Mouse (Mus musculus): ENCODE measurements around the gene Olfr167. TPM values are rescaled to one million over a fixed set of nuclear protein-coding genes. Genes with fewer than 3 reads are reported as not detected.

The Olfr167 gene
- total RNA-seq (2023), result not detected

DNA sequence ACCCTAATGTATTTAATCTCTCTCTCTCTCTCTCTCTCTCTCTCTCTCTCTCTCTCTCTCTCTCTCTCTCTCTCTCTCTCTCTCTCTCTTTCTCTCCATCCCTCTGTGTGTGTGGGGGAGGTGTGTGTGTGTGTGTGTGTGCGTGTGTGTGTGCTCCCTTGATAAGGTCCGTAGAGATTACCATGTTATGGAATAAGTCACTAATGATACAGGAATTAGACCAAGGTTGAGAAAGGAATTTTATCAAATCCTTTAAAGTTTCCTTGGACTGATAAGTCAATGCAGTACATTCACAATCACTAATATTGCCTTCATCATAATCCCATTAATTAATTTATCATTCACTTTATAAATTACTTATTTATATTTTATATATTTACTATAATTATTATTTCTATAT lies at the start of gene Olfr167:
Olfr167 (minus strand) TSS at position 101 of the 400 bp plus-strand sequence.

DNA sequence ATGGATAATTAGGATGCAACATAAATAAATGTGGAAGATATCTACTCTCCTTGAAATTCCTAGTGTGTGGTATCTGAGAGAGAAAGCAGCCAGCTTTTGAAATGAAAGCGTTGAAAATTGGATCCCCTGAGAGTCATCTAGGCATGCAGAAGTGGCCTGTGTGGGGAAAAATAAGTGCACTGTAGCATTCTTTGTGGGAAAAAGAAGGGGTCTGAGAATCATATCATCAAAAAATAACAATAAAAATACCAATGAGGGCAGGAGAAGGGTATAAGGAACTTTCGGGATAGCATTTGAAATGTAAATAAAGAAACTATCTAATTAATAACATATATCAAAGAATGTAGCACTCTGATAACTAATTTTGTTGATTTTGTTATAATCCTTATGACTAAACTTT lies 49.6 kb upstream of the Olfr167 start, which contains the start of gene Olfr169:
Olfr169 (minus strand) TSS at position 101 of the 400 bp plus-strand sequence.

DNA sequence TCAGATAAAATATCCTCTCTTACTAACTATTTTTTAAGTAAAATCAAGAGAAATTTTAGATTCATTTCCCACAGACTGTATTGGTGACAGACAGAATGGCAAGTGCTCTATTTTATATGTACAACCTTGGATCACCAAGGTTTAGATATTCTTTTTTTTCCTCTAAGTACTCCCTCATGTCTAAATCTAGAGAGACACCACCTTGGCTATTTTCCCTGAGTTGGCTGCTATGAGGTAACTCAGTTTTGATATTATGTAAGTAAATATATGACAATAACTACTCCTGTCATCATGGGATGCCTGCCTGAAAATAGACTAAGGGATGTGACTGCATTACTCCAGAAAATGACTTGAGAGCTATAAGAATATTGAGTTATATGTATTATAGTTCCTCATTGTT lies 13.4 kb upstream of the Olfr167 start, which contains the start of gene Olfr168:
Olfr168 (minus strand) TSS at position 101 of the 400 bp plus-strand sequence.

DNA sequence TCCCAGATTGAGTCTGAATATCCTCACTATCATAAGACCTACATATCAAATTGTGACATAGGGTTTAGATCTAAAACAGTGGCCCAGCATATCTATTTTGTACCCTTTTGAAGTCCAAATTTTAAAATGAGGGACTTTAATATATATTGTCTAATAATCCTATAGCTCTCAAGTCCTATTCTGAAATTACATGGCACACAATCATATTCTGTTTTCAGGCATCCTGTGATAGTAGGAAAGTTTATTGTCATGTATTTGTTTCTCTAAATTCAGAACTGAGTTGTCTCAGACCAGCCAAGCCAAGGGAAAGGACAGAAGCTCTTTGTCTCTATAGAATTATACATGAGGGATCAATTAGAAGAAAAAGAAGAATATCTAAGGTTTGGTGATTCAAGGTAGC lies 38.7 kb downstream of the Olfr167 start, which contains the start of gene Olfr166:
Olfr166 (plus strand) TSS at position 301 of the 400 bp plus-strand sequence.

Other genes with a start within 250 kb of the Olfr167 start
- not detected for gene Olfr164, start 208.2 kb downstream of the Olfr167 start, total RNA-seq (2023)
- not detected for gene Olfr165, start 99.1 kb downstream of the Olfr167 start, total RNA-seq (2023)
- not detected for gene Olfr166, start 38.6 kb downstream of the Olfr167 start, total RNA-seq (2023)
- not detected for gene Olfr168, start 13.3 kb upstream of the Olfr167 start, total RNA-seq (2023)
- not detected for gene Olfr169, start 49.5 kb upstream of the Olfr167 start, total RNA-seq (2023)
- gene Olfr170, start 89.6 kb upstream of the Olfr167 start, total RNA-seq (2023), result not detected
- not detected for gene Olfr171, start 107.7 kb upstream of the Olfr167 start, total RNA-seq (2023)
- not detected for gene Lamp3, start 184.1 kb upstream of the Olfr167 start, total RNA-seq (2023)
- 15.7 TPM for gene B3gnt5, start 237.9 kb upstream of the Olfr167 start, total RNA-seq (2023)

Measured in CD4-positive naive resting alpha-beta T cell, adult 76 days (primary cell).